Mouse (Mus musculus): ENCODE results near the gene Rab3b. TPM values are rescaled to one million over a fixed set of nuclear protein-coding genes. Genes with fewer than 3 reads are reported as not detected.

Gene Rab3b
- total and polyA plus RNA-seq, 3 experiments: 0.63 to 6.2 (median 1.3) TPM

GRCm38 (mm10) chr4:108933163-108933562, 54.3 kb downstream of the Rab3b start:
- H3K4me3 ChIP-seq: no peak overlapping the region
- intact Hi-C loops (cut with DNase I): no loop called here
- no peaks in the 10 kb centered on the region for H3K36me3 ChIP-seq (ENCODE audit: control insufficient read depth, insufficient read depth, low read length)
- H3K27ac ChIP-seq: no peak overlapping the region
- no peaks in the 10 kb centered on the region for H3K27me3 ChIP-seq (ENCODE audit: control insufficient read depth, insufficient read depth, low read length)
- 60% methylated on average over 1 of the region's 1 CpGs for WGBS
- no peak overlapping the region for H3K9ac ChIP-seq (ENCODE audit: low read depth, low read length)
- H3K79me2 ChIP-seq (replicated peaks; ENCODE audit: control insufficient read depth, insufficient read depth, low read length): no peaks in the 10 kb centered on the region
- TF ChIP-seq CTCF (IDR thresholded peaks at IDR 0.05): no peak
- TF ChIP-seq EP300 (IDR thresholded peaks at IDR 0.05; ENCODE audit: insufficient read depth, low read depth, low read length): no peak
- TF ChIP-seq POLR2A (IDR thresholded peaks at IDR 0.05; ENCODE audit: insufficient read depth, low read depth, low read length): no peak
- DNase-seq: no peak
- peaks cover 3% of the 10 kb centered on the region; the same call in 1 of the 2 replicates for H3K4me1 ChIP-seq (ENCODE audit: control insufficient read depth, insufficient read depth, low read length)

- no peaks in the 10 kb centered on the region for H3K27me3 ChIP-seq (ENCODE audit: control insufficient read depth, insufficient read depth, low read length)
- no peaks in the 10 kb centered on the region for H3K36me3 ChIP-seq (ENCODE audit: control insufficient read depth, insufficient read depth, low read length)
- no peaks in the 10 kb centered on the region for H3K79me2 ChIP-seq (replicated peaks; ENCODE audit: control insufficient read depth, insufficient read depth, low read length)
- no peak overlapping the region for H3K27ac ChIP-seq
- no peak overlapping the region for H3K4me3 ChIP-seq
- H3K4me1 ChIP-seq (ENCODE audit: control insufficient read depth, insufficient read depth, low read length): peaks cover 3% of the 10 kb centered on the region; the same call in 1 of the 2 replicates
- no peak for TF ChIP-seq CTCF (IDR thresholded peaks at IDR 0.05)
- no peak for TF ChIP-seq EP300 (IDR thresholded peaks at IDR 0.05; ENCODE audit: insufficient read depth, low read depth, low read length)
- TF ChIP-seq POLR2A (IDR thresholded peaks at IDR 0.05; ENCODE audit: insufficient read depth, low read depth, low read length): no peak
- intact Hi-C loops (cut with DNase I): no loop called here
- WGBS: 89% methylated on average over 4 of the region's 4 CpGs
- DNase-seq: no peak
- H3K9ac ChIP-seq (ENCODE audit: low read depth, low read length): no peak overlapping the region
These were observed 56.0 kb downstream of the Rab3b start for GRCm38 (mm10) chr4:108934856-108935255.

GRCm38 (mm10) chr4:108937848-108938771, 59.2 kb downstream of the Rab3b start:
- Histone ChIP-seq H3K27ac (no peak overlapping the region), H3K79me2 (replicated peaks; ENCODE audit: control insufficient read depth, insufficient read depth, low read length) (no peaks in the 10 kb centered on the region), H3K27me3 (ENCODE audit: control insufficient read depth, insufficient read depth, low read length) (no peaks in the 10 kb centered on the region), H3K4me3 (no peak overlapping the region), H3K9ac (ENCODE audit: low read depth, low read length) (no peak overlapping the region), H3K36me3 (ENCODE audit: control insufficient read depth, insufficient read depth, low read length) (no peaks in the 10 kb centered on the region), H3K4me1 (ENCODE audit: control insufficient read depth, insufficient read depth, low read length) (no peaks in the 10 kb centered on the region)
- TF ChIP-seq EP300 (IDR thresholded peaks at IDR 0.05; ENCODE audit: insufficient read depth, low read depth, low read length) (no peak), CTCF (IDR thresholded peaks at IDR 0.05) (no peak), POLR2A (IDR thresholded peaks at IDR 0.05; ENCODE audit: insufficient read depth, low read depth, low read length) (no peak)
- intact Hi-C loops (cut with DNase I): no loop called here
- WGBS: 72% methylated on average over 12 of the region's 12 CpGs
- no peak for DNase-seq

- WGBS: 82% methylated on average over 17 of the region's 17 CpGs
- DNase-seq: no peak
- intact Hi-C loops (cut with DNase I): no loop called here
- H3K27ac ChIP-seq: no peak overlapping the region
- TF ChIP-seq POLR2A (IDR thresholded peaks at IDR 0.05; ENCODE audit: insufficient read depth, low read depth, low read length): no peak
- TF ChIP-seq EP300 (IDR thresholded peaks at IDR 0.05; ENCODE audit: insufficient read depth, low read depth, low read length): no peak
- no peak for TF ChIP-seq CTCF (IDR thresholded peaks at IDR 0.05)
- no peak overlapping the region for H3K9ac ChIP-seq (ENCODE audit: low read depth, low read length)
- no peaks in the 10 kb centered on the region for H3K27me3 ChIP-seq (ENCODE audit: control insufficient read depth, insufficient read depth, low read length)
- H3K4me1 ChIP-seq (ENCODE audit: control insufficient read depth, insufficient read depth, low read length): no peaks in the 10 kb centered on the region
- H3K4me3 ChIP-seq: no peak overlapping the region
- no peaks in the 10 kb centered on the region for H3K79me2 ChIP-seq (replicated peaks; ENCODE audit: control insufficient read depth, insufficient read depth, low read length)
- H3K36me3 ChIP-seq (ENCODE audit: control insufficient read depth, insufficient read depth, low read length): no peaks in the 10 kb centered on the region
These were observed 62.0 kb downstream of the Rab3b start for GRCm38 (mm10) chr4:108940681-108941473.

GRCm38 (mm10) chr4:108942171-108942570, 63.3 kb downstream of the Rab3b start:
- 88% methylated on average over 4 of the region's 4 CpGs for WGBS
- no peak overlapping the region for H3K27ac ChIP-seq
- no peaks in the 10 kb centered on the region for H3K36me3 ChIP-seq (ENCODE audit: control insufficient read depth, insufficient read depth, low read length)
- TF ChIP-seq POLR2A (IDR thresholded peaks at IDR 0.05; ENCODE audit: insufficient read depth, low read depth, low read length) (no peak), CTCF (IDR thresholded peaks at IDR 0.05) (no peak), EP300 (IDR thresholded peaks at IDR 0.05; ENCODE audit: insufficient read depth, low read depth, low read length) (no peak)
- H3K4me3 ChIP-seq: no peak overlapping the region
- no peak for DNase-seq
- intact Hi-C loops (cut with DNase I): no loop called here
- no peaks in the 10 kb centered on the region for H3K4me1 ChIP-seq (ENCODE audit: control insufficient read depth, insufficient read depth, low read length)
- no peaks in the 10 kb centered on the region for H3K27me3 ChIP-seq (ENCODE audit: control insufficient read depth, insufficient read depth, low read length)
- no peak overlapping the region for H3K9ac ChIP-seq (ENCODE audit: low read depth, low read length)
- no peaks in the 10 kb centered on the region for H3K79me2 ChIP-seq (replicated peaks; ENCODE audit: control insufficient read depth, insufficient read depth, low read length)
